Mouse (Mus musculus): ENCODE measurements around the gene Orc2. TPM values are rescaled to one million over a fixed set of nuclear protein-coding genes. Genes with fewer than 3 reads are reported as not detected.

Gene Orc2
- polyA plus RNA-seq, 1 experiment from 2014 or later: 20.2 TPM

GRCm38 (mm10) chr1:58463935-58464334, 41.0 kb downstream of the Orc2 start:
- WGBS: 74% methylated on average over 2 of the region's 2 CpGs
- no peak overlapping the region for H3K4me2 ChIP-seq
- ATAC-seq (ENCODE audit: low FRiP score): no peak
- H3K27ac ChIP-seq (replicated peaks): no peak overlapping the region
- H3K9me3 ChIP-seq (replicated peaks): no peaks in the 10 kb centered on the region
- H3K4me1 ChIP-seq: no peaks in the 10 kb centered on the region
- no peaks in the 10 kb centered on the region for H3K27me3 ChIP-seq (replicated peaks)
- H3K4me3 ChIP-seq (replicated peaks): no peak overlapping the region
- peaks cover 77% of the 10 kb centered on the region for H3K36me3 ChIP-seq
- H3K9ac ChIP-seq (replicated peaks): no peak overlapping the region

- Histone ChIP-seq H3K4me2 (no peak overlapping the region), H3K9me3 (replicated peaks) (no peaks in the 10 kb centered on the region), H3K27ac (replicated peaks) (no peak overlapping the region), H3K9ac (replicated peaks) (no peak overlapping the region), H3K4me3 (replicated peaks) (no peak overlapping the region), H3K27me3 (replicated peaks) (no peaks in the 10 kb centered on the region), H3K4me1 (no peaks in the 10 kb centered on the region), H3K36me3 (peaks cover 88% of the 10 kb centered on the region)
- 93% methylated on average over 3 of the region's 3 CpGs for WGBS
- ATAC-seq (ENCODE audit: low FRiP score): no peak
These were observed 44.3 kb downstream of the Orc2 start for GRCm38 (mm10) chr1:58460566-58460965.

GRCm38 (mm10) chr1:58458867-58459266, 46.0 kb downstream of the Orc2 start:
- H3K9ac ChIP-seq (replicated peaks): no peak overlapping the region
- peaks cover 88% of the 10 kb centered on the region for H3K36me3 ChIP-seq
- H3K9me3 ChIP-seq (replicated peaks): no peaks in the 10 kb centered on the region
- H3K4me1 ChIP-seq: no peaks in the 10 kb centered on the region
- no peak overlapping the region for H3K27ac ChIP-seq (replicated peaks)
- no peaks in the 10 kb centered on the region for H3K27me3 ChIP-seq (replicated peaks)
- ATAC-seq (ENCODE audit: low FRiP score): no peak
- 81% methylated on average over 2 of the region's 2 CpGs for WGBS
- H3K4me3 ChIP-seq (replicated peaks): no peak overlapping the region
- no peak overlapping the region for H3K4me2 ChIP-seq

GRCm38 (mm10) chr1:58458175-58458574, 46.7 kb downstream of the Orc2 start:
- H3K9me3 ChIP-seq (replicated peaks): no peaks in the 10 kb centered on the region
- no peak overlapping the region for H3K4me2 ChIP-seq
- H3K4me3 ChIP-seq (replicated peaks): no peak overlapping the region
- no peaks in the 10 kb centered on the region for H3K4me1 ChIP-seq
- peaks cover 88% of the 10 kb centered on the region for H3K36me3 ChIP-seq
- H3K27me3 ChIP-seq (replicated peaks): no peaks in the 10 kb centered on the region
- H3K27ac ChIP-seq (replicated peaks): no peak overlapping the region
- 85% methylated on average over 5 of the region's 5 CpGs for WGBS
- no peak overlapping the region for H3K9ac ChIP-seq (replicated peaks)
- ATAC-seq (ENCODE audit: low FRiP score): no peak

- 94% methylated on average over 6 of the region's 6 CpGs for WGBS
- Histone ChIP-seq H3K9me3 (replicated peaks) (no peaks in the 10 kb centered on the region), H3K4me3 (replicated peaks) (no peak overlapping the region), H3K27ac (replicated peaks) (no peak overlapping the region), H3K27me3 (replicated peaks) (no peaks in the 10 kb centered on the region), H3K4me1 (no peaks in the 10 kb centered on the region), H3K9ac (replicated peaks) (no peak overlapping the region), H3K36me3 (peaks cover 77% of the 10 kb centered on the region), H3K4me2 (no peak overlapping the region)
- ATAC-seq (ENCODE audit: low FRiP score): no peak
These were observed 50.6 kb downstream of the Orc2 start for GRCm38 (mm10) chr1:58454316-58454715.

- no peaks in the 10 kb centered on the region for H3K9me3 ChIP-seq (replicated peaks)
These were observed 56.5 kb downstream of the Orc2 start for GRCm38 (mm10) chr1:58448396-58448795.

GRCm38 (mm10) chr1:58447766-58448165, 57.1 kb downstream of the Orc2 start:
- H3K27me3 ChIP-seq (replicated peaks): no peaks in the 10 kb centered on the region
- no peaks in the 10 kb centered on the region for H3K9me3 ChIP-seq (replicated peaks)
- H3K36me3 ChIP-seq: peaks cover 31% of the 10 kb centered on the region
- H3K9ac ChIP-seq (replicated peaks): no peak overlapping the region
- H3K4me3 ChIP-seq (replicated peaks): no peak overlapping the region
- WGBS: 91% methylated on average over 7 of the region's 7 CpGs
- H3K27ac ChIP-seq (replicated peaks): no peak overlapping the region
- ATAC-seq (ENCODE audit: low FRiP score): no peak
- H3K4me2 ChIP-seq: no peak overlapping the region
- peaks cover 30% of the 10 kb centered on the region for H3K4me1 ChIP-seq

More at GRCm38 (mm10) chr1:58448396-58448795, 56.5 kb downstream of the Orc2 start:
- no peak overlapping the region for H3K4me3 ChIP-seq (replicated peaks)
- no peak overlapping the region for H3K9ac ChIP-seq (replicated peaks)
- peaks cover 30% of the 10 kb centered on the region for H3K4me1 ChIP-seq
- H3K36me3 ChIP-seq: peaks cover 37% of the 10 kb centered on the region
- H3K27ac ChIP-seq (replicated peaks): no peak overlapping the region
- H3K4me2 ChIP-seq: no peak overlapping the region
- ATAC-seq (ENCODE audit: low FRiP score): no peak
- H3K27me3 ChIP-seq (replicated peaks): no peaks in the 10 kb centered on the region
- 91% methylated on average over 7 of the region's 7 CpGs for WGBS

GRCm38 (mm10) chr1:58445861-58446260, 59.0 kb downstream of the Orc2 start:
- Histone ChIP-seq H3K4me2 (peak overlapping the region; percentile 75), H3K9ac (replicated peaks) (peak overlapping the region; percentile 80), H3K4me1 (peaks cover 30% of the 10 kb centered on the region), H3K9me3 (replicated peaks) (no peaks in the 10 kb centered on the region), H3K27ac (replicated peaks) (peak overlapping the region; percentile 91), H3K4me3 (replicated peaks) (peak overlapping the region; percentile 74), H3K27me3 (replicated peaks) (no peaks in the 10 kb centered on the region), H3K36me3 (peaks cover 19% of the 10 kb centered on the region)
- no peak for ATAC-seq (ENCODE audit: low FRiP score)
- 4% methylated on average over 11 of the region's 11 CpGs for WGBS

- peaks cover 30% of the 10 kb centered on the region for H3K4me1 ChIP-seq
- ATAC-seq (ENCODE audit: low FRiP score): peak; percentile 99
These were observed 59.7 kb downstream of the Orc2 start, which contains the start of the genes Nif3l1 and Ppil3 for GRCm38 (mm10) chr1:58445143-58445722. Gene Nif3l1 (plus strand): TSS chr1:58445151. Gene Ppil3 (minus strand): TSS chr1:58445486.

GRCm38 (mm10) chr1:58444691-58445090, 60.2 kb downstream of the Orc2 start:
- WGBS: 11% methylated on average over 10 of the region's 10 CpGs
- Histone ChIP-seq H3K9ac (replicated peaks) (peak overlapping the region; percentile 80), H3K4me2 (peak overlapping the region; percentile 75), H3K4me3 (replicated peaks) (peak overlapping the region; percentile 74), H3K36me3 (peaks cover 24% of the 10 kb centered on the region), H3K9me3 (replicated peaks) (no peaks in the 10 kb centered on the region), H3K27ac (replicated peaks) (peak overlapping the region; percentile 91), H3K27me3 (replicated peaks) (no peaks in the 10 kb centered on the region), H3K4me1 (peaks cover 30% of the 10 kb centered on the region)
- no peak for ATAC-seq (ENCODE audit: low FRiP score)

More at GRCm38 (mm10) chr1:58445143-58445722, 59.7 kb downstream of the Orc2 start, which contains the start of the genes Nif3l1 and Ppil3:
- Histone ChIP-seq H3K27me3 (replicated peaks) (no peaks in the 10 kb centered on the region), H3K4me2 (peak within 1 kb of the TSS; percentile 75), H3K4me3 (replicated peaks) (peak within 1 kb of the TSS; percentile 74), H3K36me3 (peaks cover 18% of the 10 kb centered on the region), H3K9ac (replicated peaks) (peak within 1 kb of the TSS; percentile 80), H3K9me3 (replicated peaks) (no peaks in the 10 kb centered on the region), H3K27ac (replicated peaks) (peak within 1 kb of the TSS; percentile 91)
- WGBS: under 1% methylated on average over 33 of the region's 33 CpGs

- Histone ChIP-seq H3K36me3 (peaks cover 18% of the 10 kb centered on the region), H3K4me2 (peak overlapping the region; percentile 72; the same call in 1 of the 2 replicates), H3K9me3 (replicated peaks) (no peaks in the 10 kb centered on the region), H3K4me3 (replicated peaks) (no peak overlapping the region), H3K27me3 (replicated peaks) (no peaks in the 10 kb centered on the region), H3K27ac (replicated peaks) (no peak overlapping the region), H3K9ac (replicated peaks) (no peak overlapping the region), H3K4me1 (peaks cover 26% of the 10 kb centered on the region)
- 91% methylated on average over 3 of the region's 3 CpGs for WGBS
- ATAC-seq (ENCODE audit: low FRiP score): no peak
These were observed 80.4 kb downstream of the Orc2 start for GRCm38 (mm10) chr1:58424551-58424950.
